Mouse (Mus musculus): ENCODE results near the gene Mycn. TPM values are rescaled to one million over a fixed set of nuclear protein-coding genes. Genes with fewer than 3 reads are reported as not detected.

Mycn gene
- polyA plus RNA-seq, 1 experiment: 1.4 TPM

DNA sequence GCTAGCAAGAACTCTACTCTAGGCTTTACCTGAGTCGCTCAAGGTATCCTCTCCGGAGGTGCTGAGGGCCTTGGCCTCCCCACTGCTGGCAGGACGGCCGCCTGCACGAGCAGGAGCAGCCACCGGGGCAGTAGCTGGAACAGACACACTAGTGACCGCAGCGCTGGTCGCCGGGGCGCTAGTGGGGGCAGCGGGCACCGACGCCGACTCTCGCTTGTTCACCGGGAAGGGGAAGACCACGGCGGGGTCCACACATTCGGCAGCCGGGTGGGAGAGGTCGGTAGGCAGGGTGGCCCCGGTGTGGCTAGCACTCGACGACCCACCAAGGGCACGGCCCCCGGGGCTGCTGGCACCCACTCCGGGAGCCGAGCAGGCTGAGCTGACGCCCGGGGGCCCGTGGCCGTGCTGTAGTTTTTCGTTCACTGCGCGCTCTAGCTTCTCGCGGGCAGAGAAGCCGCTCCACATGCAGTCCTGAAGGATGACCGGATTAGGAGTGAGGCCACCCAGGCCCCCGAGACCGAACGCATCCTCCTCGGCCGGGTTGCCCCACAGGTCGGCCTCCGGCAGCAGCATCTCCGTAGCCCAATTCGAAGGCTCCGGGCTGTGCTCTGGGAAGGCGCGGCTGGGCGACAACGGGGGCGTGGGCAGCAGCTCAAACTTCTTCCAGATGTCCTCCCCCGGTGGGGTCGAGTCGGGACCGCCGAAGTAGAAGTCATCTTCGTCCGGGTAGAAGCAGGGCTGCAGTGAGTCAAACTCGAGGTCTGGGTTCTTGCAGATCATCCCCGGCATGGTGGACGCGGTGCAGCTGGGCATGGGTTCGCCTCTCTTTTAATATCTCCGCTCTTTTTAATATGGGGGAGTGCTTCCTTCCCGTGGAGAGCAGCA lies 1.9 kb downstream of the Mycn start:
- peaks cover 25% of the 10 kb centered on the region for H3K4me1 ChIP-seq (ENCODE audit: control insufficient read depth, insufficient read depth, insufficient read length)
- H3K36me3 ChIP-seq (ENCODE audit: control insufficient read depth, insufficient read depth, low read length): no peaks in the 10 kb centered on the region
- peaks cover 24% of the 10 kb centered on the region for H3K27me3 ChIP-seq (ENCODE audit: control insufficient read depth, insufficient read depth, low read length)
- TF ChIP-seq CTCF (IDR thresholded peaks at IDR 0.05; ENCODE audit: extremely low read depth, insufficient read depth, insufficient read length, insufficient replicate concordance) (no peak), POLR2A (IDR thresholded peaks at IDR 0.05; ENCODE audit: low read depth, low read length) (no peak)
- 1% methylated on average over 69 of the region's 69 CpGs for WGBS
- H3K4me3 ChIP-seq (ENCODE audit: extremely low read depth, insufficient read depth, insufficient read length): peak overlapping the region; percentile 55; the same call in 1 of the 2 replicates
- DNase-seq (ENCODE audit: low read depth in 1 of 2, low spot score in 2 of 2): no peak
- no peak overlapping the region for H3K27ac ChIP-seq (ENCODE audit: insufficient read depth, low read length)

DNA sequence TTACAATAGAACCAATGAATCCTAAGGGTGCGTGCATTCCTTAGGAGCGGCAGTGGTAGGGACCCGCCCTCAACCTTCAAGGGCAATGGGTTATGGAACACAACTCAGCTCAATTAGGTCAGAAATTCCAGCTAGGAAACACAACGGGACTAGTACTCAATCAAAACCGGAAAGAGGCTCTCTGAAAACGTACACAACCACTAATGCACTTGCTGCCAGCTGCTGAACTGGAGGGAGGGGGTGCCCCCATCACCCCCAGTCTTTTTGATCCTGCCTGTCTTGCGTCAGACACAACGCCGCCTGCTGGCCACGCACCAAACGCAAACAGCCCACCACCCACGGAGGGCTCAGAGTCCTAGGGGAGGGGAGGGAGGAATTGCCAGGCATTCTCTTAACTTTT lies 2.9 kb downstream of the Mycn start:
- no peaks in the 10 kb centered on the region for H3K36me3 ChIP-seq (ENCODE audit: control insufficient read depth, insufficient read depth, low read length)
- no peak overlapping the region for H3K4me3 ChIP-seq (ENCODE audit: extremely low read depth, insufficient read depth, insufficient read length)
- WGBS: under 1% methylated on average over 12 of the region's 12 CpGs
- H3K27me3 ChIP-seq (ENCODE audit: control insufficient read depth, insufficient read depth, low read length): peaks cover 24% of the 10 kb centered on the region
- H3K4me1 ChIP-seq (ENCODE audit: control insufficient read depth, insufficient read depth, insufficient read length): peaks cover 25% of the 10 kb centered on the region
- DNase-seq (ENCODE audit: low read depth in 1 of 2, low spot score in 2 of 2): no peak
- no peak for TF ChIP-seq POLR2A (IDR thresholded peaks at IDR 0.05; ENCODE audit: low read depth, low read length)
- no peak overlapping the region for H3K27ac ChIP-seq (ENCODE audit: insufficient read depth, low read length)

DNA sequence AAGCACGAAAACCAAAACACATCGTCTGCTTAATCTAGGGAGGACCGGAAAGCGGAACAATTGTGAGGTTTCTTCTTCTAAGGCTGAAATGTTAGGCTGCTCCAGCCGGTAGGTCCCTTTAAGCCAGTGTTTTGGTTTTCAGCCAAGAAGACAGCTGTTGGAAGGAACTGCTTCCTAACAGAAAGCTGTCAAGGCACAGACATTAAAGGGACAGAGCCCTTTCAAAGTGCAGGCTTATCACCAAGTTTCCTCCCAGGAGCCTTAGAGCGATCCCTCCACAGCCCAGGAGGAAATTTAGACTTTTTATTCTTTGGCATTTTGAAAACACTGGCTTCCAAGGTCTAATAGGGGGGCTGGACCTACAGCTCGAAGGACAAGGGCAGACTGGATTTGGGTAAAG lies 3.4 kb downstream of the Mycn start:
- no peak for DNase-seq (ENCODE audit: low read depth in 1 of 2, low spot score in 2 of 2)
- 2% methylated on average over 7 of the region's 7 CpGs for WGBS

DNA sequence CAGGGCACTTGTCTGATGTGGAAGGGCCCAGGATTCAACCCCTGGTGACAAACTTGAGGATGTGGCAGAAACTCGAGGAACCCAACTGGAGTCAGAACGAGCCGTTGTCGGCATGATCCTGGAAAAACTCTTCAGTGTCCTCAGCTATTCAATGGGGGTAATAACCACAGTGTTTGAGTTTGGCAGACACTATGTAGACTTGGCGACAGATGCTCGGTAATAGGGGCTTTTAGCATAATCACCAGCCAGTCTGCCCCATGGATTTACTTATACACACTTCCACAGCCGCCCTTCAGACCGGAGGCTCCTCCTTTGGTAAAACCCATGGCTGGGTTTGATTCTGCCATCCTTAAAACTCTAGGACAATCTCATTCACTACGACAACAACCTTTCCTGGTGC lies 4.0 kb downstream of the Mycn start:
- H3K4me3 ChIP-seq (ENCODE audit: extremely low read depth, insufficient read depth, insufficient read length): 0 out of 2 replicates have a peak overlapping the region, but pooled peaks have one; percentile 3
- no peaks in the 10 kb centered on the region for H3K36me3 ChIP-seq (ENCODE audit: control insufficient read depth, insufficient read depth, low read length)
- H3K27ac ChIP-seq (ENCODE audit: insufficient read depth, low read length): no peak overlapping the region
- 10% methylated on average over 9 of the region's 9 CpGs for WGBS
- H3K27me3 ChIP-seq (ENCODE audit: control insufficient read depth, insufficient read depth, low read length): peaks cover 24% of the 10 kb centered on the region
- H3K4me1 ChIP-seq (ENCODE audit: control insufficient read depth, insufficient read depth, insufficient read length): peaks cover 25% of the 10 kb centered on the region
- no peak for TF ChIP-seq CTCF (IDR thresholded peaks at IDR 0.05; ENCODE audit: extremely low read depth, insufficient read depth, insufficient read length, insufficient replicate concordance)
- DNase-seq (ENCODE audit: low read depth in 1 of 2, low spot score in 2 of 2): no peak

More for the DNA sequence above, 3.4 kb downstream of the Mycn start:
- no peak overlapping the region for H3K27ac ChIP-seq (ENCODE audit: insufficient read depth, low read length)
- H3K4me1 ChIP-seq (ENCODE audit: control insufficient read depth, insufficient read depth, insufficient read length): peaks cover 25% of the 10 kb centered on the region
- peaks cover 24% of the 10 kb centered on the region for H3K27me3 ChIP-seq (ENCODE audit: control insufficient read depth, insufficient read depth, low read length)
- TF ChIP-seq CTCF (IDR thresholded peaks at IDR 0.05; ENCODE audit: extremely low read depth, insufficient read depth, insufficient read length, insufficient replicate concordance): no peak
- TF ChIP-seq POLR2A (IDR thresholded peaks at IDR 0.05; ENCODE audit: low read depth, low read length): no peak
- H3K4me3 ChIP-seq (ENCODE audit: extremely low read depth, insufficient read depth, insufficient read length): peak overlapping the region; percentile 17; the same call in 1 of the 2 replicates
- no peaks in the 10 kb centered on the region for H3K36me3 ChIP-seq (ENCODE audit: control insufficient read depth, insufficient read depth, low read length)

DNA sequence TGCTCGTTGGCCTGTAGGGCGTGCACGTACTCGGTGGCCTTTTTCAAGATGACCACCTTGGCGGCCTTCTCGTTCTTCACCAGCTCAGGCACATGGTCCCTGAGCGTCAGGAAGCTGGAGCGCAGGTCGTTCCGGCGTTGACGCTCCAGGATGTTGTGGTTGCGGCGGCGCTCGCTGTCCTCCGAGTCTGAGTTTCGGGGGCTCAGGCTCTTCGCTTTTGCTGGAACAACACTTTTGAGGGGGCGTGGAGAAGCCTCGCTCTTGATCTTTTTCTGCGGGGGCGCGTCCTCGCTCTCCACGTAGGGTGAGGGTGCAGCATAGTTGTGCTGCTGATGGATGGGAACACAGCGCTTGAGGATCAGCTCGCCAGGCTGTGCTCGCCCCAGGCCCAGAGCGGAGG lies 4.6 kb downstream of the Mycn start:
- DNase-seq (ENCODE audit: low read depth in 1 of 2, low spot score in 2 of 2): no peak
- peaks cover 25% of the 10 kb centered on the region for H3K4me1 ChIP-seq (ENCODE audit: control insufficient read depth, insufficient read depth, insufficient read length)
- WGBS: 14% methylated on average over 30 of the region's 30 CpGs
- H3K4me3 ChIP-seq (ENCODE audit: extremely low read depth, insufficient read depth, insufficient read length): no peak overlapping the region
- H3K27ac ChIP-seq (ENCODE audit: insufficient read depth, low read length): no peak overlapping the region
- TF ChIP-seq POLR2A (IDR thresholded peaks at IDR 0.05; ENCODE audit: low read depth, low read length): no peak
- H3K36me3 ChIP-seq (ENCODE audit: control insufficient read depth, insufficient read depth, low read length): no peaks in the 10 kb centered on the region
- peaks cover 24% of the 10 kb centered on the region for H3K27me3 ChIP-seq (ENCODE audit: control insufficient read depth, insufficient read depth, low read length)

DNA sequence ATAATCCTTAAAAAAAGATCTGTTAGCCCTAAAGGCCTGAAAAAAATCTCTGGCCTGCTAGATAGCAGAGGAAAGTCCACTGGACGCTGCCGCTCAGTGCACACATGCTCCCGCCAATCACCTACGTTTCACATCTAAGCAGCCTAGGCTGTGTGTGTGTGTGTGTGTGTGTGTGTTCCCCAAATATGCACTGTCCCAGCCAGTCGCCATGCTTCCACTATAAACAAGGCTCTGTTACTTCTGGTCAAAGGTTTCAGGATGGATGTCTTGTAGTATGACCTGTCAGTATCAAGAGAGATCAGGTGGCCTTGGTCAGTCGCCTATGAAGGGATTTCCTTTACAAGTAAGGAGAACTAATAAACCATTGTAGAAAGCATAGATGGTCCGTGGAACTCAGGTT lies 9.5 kb downstream of the Mycn start:
- no peak for TF ChIP-seq CTCF (IDR thresholded peaks at IDR 0.05; ENCODE audit: extremely low read depth, insufficient read depth, insufficient read length, insufficient replicate concordance)
- no peak for TF ChIP-seq POLR2A (IDR thresholded peaks at IDR 0.05; ENCODE audit: low read depth, low read length)
- no peaks in the 10 kb centered on the region for H3K27me3 ChIP-seq (ENCODE audit: control insufficient read depth, insufficient read depth, low read length)
- H3K4me3 ChIP-seq (ENCODE audit: extremely low read depth, insufficient read depth, insufficient read length): no peak overlapping the region
- WGBS: 87% methylated on average over 7 of the region's 7 CpGs
- no peak overlapping the region for H3K27ac ChIP-seq (ENCODE audit: insufficient read depth, low read length)
- H3K4me1 ChIP-seq (ENCODE audit: control insufficient read depth, insufficient read depth, insufficient read length): peaks cover 2% of the 10 kb centered on the region; the same call in 1 of the 2 replicates
- H3K36me3 ChIP-seq (ENCODE audit: control insufficient read depth, insufficient read depth, low read length): no peaks in the 10 kb centered on the region
- DNase-seq (ENCODE audit: low read depth in 1 of 2, low spot score in 2 of 2): no peak

DNA sequence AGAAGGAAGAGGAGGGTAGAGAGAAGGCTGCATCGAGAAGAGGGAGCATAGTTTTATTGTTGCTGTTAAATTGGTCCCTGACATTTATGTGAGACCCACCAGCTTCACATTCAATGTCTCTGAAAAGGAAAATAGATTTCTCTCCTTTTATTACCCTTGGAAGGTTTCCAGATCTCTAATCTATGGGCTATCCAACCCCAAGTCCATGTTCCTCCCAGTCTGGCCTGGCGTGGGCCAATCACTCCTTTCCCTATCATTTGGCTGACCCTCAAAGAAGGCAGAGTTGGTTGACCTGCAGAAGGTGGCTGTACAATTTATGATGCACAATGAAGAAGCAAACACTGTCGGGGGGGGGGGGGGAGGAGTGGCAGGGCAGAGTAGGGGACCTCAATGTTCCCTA lies 13.5 kb downstream of the Mycn start:
- H3K4me3 ChIP-seq (ENCODE audit: extremely low read depth, insufficient read depth, insufficient read length): no peak overlapping the region
- no peak for DNase-seq (ENCODE audit: low read depth in 1 of 2, low spot score in 2 of 2)
- no peaks in the 10 kb centered on the region for H3K4me1 ChIP-seq (ENCODE audit: control insufficient read depth, insufficient read depth, insufficient read length)
- no peaks in the 10 kb centered on the region for H3K27me3 ChIP-seq (ENCODE audit: control insufficient read depth, insufficient read depth, low read length)
- TF ChIP-seq CTCF (IDR thresholded peaks at IDR 0.05; ENCODE audit: extremely low read depth, insufficient read depth, insufficient read length, insufficient replicate concordance): no peak
- TF ChIP-seq POLR2A (IDR thresholded peaks at IDR 0.05; ENCODE audit: low read depth, low read length): no peak
- no peak overlapping the region for H3K27ac ChIP-seq (ENCODE audit: insufficient read depth, low read length)
- 91% methylated on average over 3 of the region's 3 CpGs for WGBS
- H3K36me3 ChIP-seq (ENCODE audit: control insufficient read depth, insufficient read depth, low read length): no peaks in the 10 kb centered on the region
